Mouse (Mus musculus): Measurements from ENCODE around the gene AW549877. TPM values are rescaled to one million over a fixed set of nuclear protein-coding genes. Genes with fewer than 3 reads are reported as not detected.

The AW549877 gene
- polyA plus RNA-seq (2015; fragmentation: Nextera tagmentation; extraction: Ambion mirVana) = 38.3 and 40.5 TPM in 2 replicates

DNA sequence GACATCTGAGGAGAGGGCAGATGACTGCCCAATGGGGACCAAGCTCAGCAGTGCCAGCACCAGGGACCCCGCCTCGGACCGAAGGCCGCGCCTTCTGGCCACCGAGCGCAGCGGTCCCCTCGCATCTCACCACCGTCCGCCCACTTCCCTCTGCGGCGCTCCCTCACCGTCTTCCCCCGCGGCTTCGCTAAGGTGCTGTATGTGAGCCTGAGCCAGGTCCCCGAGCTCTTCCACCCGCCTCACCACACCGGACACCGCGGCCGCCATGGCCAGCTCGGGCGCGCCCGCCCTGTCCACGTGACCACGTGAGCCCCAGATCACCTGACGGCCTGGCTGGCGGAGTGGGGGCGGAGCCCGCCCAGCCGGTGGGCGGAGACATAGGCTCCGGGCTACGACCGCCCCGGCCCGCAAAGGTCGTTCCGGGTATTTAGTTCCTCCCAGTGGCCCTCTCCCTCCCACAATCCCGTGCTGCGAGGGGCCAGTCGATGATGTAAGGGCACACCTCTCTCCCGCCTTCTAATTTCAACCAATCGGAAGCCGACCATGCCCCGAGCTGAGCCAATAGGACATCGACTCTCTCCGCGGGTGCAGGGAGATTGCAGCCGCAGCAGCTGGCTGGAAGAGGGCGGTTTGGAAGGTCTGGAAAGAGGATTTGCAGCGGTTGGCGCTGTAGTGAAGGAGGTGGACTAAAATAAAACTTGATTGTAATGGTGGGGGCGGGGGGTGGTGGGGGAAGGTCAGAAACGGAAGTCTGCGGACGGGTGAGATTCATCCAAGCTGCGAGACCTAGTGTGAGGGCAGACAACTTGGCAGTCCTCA, at the start of gene AW549877:
Gene AW549877, minus strand, starts transcription at position 297 of the 819 bp plus-strand sequence.
- peak; percentile 100 for ATAC-seq (ENCODE audit: low FRiP score, low read depth)
- Histone ChIP-seq H3K4me3 (peak within 1 kb of the TSS; percentile 62), H3K27ac (replicated peaks) (peak within 1 kb of the TSS; percentile 89), H3K9ac (peak within 1 kb of the TSS; percentile 68), H3K9me3 (no peaks in the 10 kb centered on the region), H3K27me3 (no peaks in the 10 kb centered on the region), H3K36me3 (peaks cover 12% of the 10 kb centered on the region), H3K4me2 (peak within 1 kb of the TSS; percentile 87), H3K4me1 (replicated peaks) (peaks cover 20% of the 10 kb centered on the region)
- under 1% methylated on average over 55 of the region's 61 CpGs for WGBS

GRCm38 (mm10) chr15:4043032-4043471, 47.5 kb upstream of the AW549877 start:
- Histone ChIP-seq H3K4me2 (no peak overlapping the region), H3K36me3 (peaks cover 26% of the 10 kb centered on the region), H3K27ac (replicated peaks) (no peak overlapping the region), H3K4me1 (replicated peaks) (no peaks in the 10 kb centered on the region), H3K4me3 (no peak overlapping the region), H3K9ac (no peak overlapping the region), H3K27me3 (no peaks in the 10 kb centered on the region), H3K9me3 (no peaks in the 10 kb centered on the region)
- ATAC-seq (ENCODE audit: low FRiP score, low read depth) = no peak
- WGBS = 32% methylated on average over 4 of the region's 4 CpGs

- no peak overlapping the region for H3K9ac ChIP-seq
- ATAC-seq (ENCODE audit: low FRiP score, low read depth) = no peak
- no peaks in the 10 kb centered on the region for H3K9me3 ChIP-seq
- no peak overlapping the region for H3K27ac ChIP-seq (replicated peaks)
- H3K4me3 ChIP-seq = no peak overlapping the region
- H3K4me1 ChIP-seq (replicated peaks) = no peaks in the 10 kb centered on the region
- 74% methylated on average over 3 of the region's 3 CpGs for WGBS
- no peaks in the 10 kb centered on the region for H3K27me3 ChIP-seq
- H3K36me3 ChIP-seq = peaks cover 28% of the 10 kb centered on the region
- H3K4me2 ChIP-seq = no peak overlapping the region
Measured at GRCm38 (mm10) chr15:4042423-4042822, 46.9 kb upstream of the AW549877 start.

GRCm38 (mm10) chr15:4033168-4034004, 37.8 kb upstream of the AW549877 start:
- Histone ChIP-seq H3K4me1 (replicated peaks) (peaks cover 6% of the 10 kb centered on the region), H3K4me2 (no peak overlapping the region), H3K9me3 (no peaks in the 10 kb centered on the region), H3K9ac (no peak overlapping the region), H3K27ac (replicated peaks) (no peak overlapping the region), H3K36me3 (peaks cover 29% of the 10 kb centered on the region), H3K27me3 (no peaks in the 10 kb centered on the region), H3K4me3 (no peak overlapping the region)
- ATAC-seq (ENCODE audit: low FRiP score, low read depth) = no peak
- 90% methylated on average over 3 of the region's 3 CpGs for WGBS

DNA sequence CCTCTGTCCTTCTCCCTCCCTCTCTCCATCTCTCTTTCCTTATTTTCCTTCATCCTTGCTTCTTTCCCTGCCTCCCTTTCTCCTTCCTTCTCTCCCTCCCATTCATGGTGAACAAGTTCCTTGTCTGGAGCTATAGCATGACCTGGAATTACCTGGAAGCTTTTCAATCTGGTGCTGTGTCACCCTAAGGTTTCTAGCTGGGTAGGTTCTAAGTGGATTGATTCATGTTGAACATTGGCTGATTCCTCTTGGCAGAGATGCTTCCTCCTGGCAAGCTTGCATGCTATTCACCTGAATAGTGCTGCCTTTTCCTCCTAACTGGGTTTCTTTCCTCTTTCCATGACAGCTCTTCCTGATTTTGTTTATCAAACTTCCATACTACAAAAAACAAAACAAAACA, 33.4 kb upstream of the AW549877 start:
- ATAC-seq (ENCODE audit: low FRiP score, low read depth) = no peak
- Histone ChIP-seq H3K4me2 (no peak overlapping the region), H3K36me3 (no peaks in the 10 kb centered on the region), H3K27ac (replicated peaks) (no peak overlapping the region), H3K4me1 (replicated peaks) (peaks cover 24% of the 10 kb centered on the region), H3K9me3 (no peaks in the 10 kb centered on the region), H3K9ac (no peak overlapping the region), H3K4me3 (no peak overlapping the region), H3K27me3 (no peaks in the 10 kb centered on the region)

GRCm38 (mm10) chr15:4028411-4028700, 32.8 kb upstream of the AW549877 start:
- no peak overlapping the region for H3K4me3 ChIP-seq
- WGBS = 78% methylated on average over 6 of the region's 6 CpGs

GRCm38 (mm10) chr15:4027671-4028410, 32.3 kb upstream of the AW549877 start:
- Histone ChIP-seq H3K4me3 (peak overlapping the region; percentile 84), H3K27me3 (no peaks in the 10 kb centered on the region), H3K4me1 (replicated peaks) (peaks cover 24% of the 10 kb centered on the region), H3K36me3 (no peaks in the 10 kb centered on the region), H3K9ac (peak overlapping the region; percentile 93), H3K4me2 (peak overlapping the region; percentile 61), H3K27ac (replicated peaks) (peak overlapping the region; percentile 97), H3K9me3 (no peaks in the 10 kb centered on the region)
- ATAC-seq (ENCODE audit: low FRiP score, low read depth) = 0 out of 2 replicates have a peak, but pooled peaks have one; percentile 4
- 11% methylated on average over 6 of the region's 6 CpGs for WGBS

More at GRCm38 (mm10) chr15:4028411-4028700, 32.8 kb upstream of the AW549877 start:
- peaks cover 24% of the 10 kb centered on the region for H3K4me1 ChIP-seq (replicated peaks)
- H3K27ac ChIP-seq (replicated peaks) = no peak overlapping the region
- H3K9me3 ChIP-seq = no peaks in the 10 kb centered on the region
- ATAC-seq (ENCODE audit: low FRiP score, low read depth) = no peak
- peak overlapping the region; percentile 61 for H3K4me2 ChIP-seq
- no peaks in the 10 kb centered on the region for H3K27me3 ChIP-seq
- no peaks in the 10 kb centered on the region for H3K36me3 ChIP-seq
- no peak overlapping the region for H3K9ac ChIP-seq

- H3K9me3 ChIP-seq = no peaks in the 10 kb centered on the region
- H3K4me1 ChIP-seq (replicated peaks) = peaks cover 24% of the 10 kb centered on the region
- no peaks in the 10 kb centered on the region for H3K36me3 ChIP-seq
- WGBS = 0% methylated on average over 65 of the region's 65 CpGs
- H3K9ac ChIP-seq = peak overlapping the region; percentile 93
- H3K27ac ChIP-seq (replicated peaks) = peak overlapping the region; percentile 97
- ATAC-seq (ENCODE audit: low FRiP score, low read depth) = peak; percentile 86
- H3K27me3 ChIP-seq = no peaks in the 10 kb centered on the region
- peak overlapping the region; percentile 84 for H3K4me3 ChIP-seq
- H3K4me2 ChIP-seq = peak overlapping the region; percentile 61
Measured at GRCm38 (mm10) chr15:4026831-4027584, 31.5 kb upstream of the AW549877 start.

- no peaks in the 10 kb centered on the region for H3K36me3 ChIP-seq
- peaks cover 24% of the 10 kb centered on the region for H3K4me1 ChIP-seq (replicated peaks)
- no peaks in the 10 kb centered on the region for H3K9me3 ChIP-seq
- under 1% methylated on average over 45 of the region's 45 CpGs for WGBS
- peak within 1 kb of the TSS; percentile 97 for H3K27ac ChIP-seq (replicated peaks)
- ATAC-seq (ENCODE audit: low FRiP score, low read depth) = peak; percentile 97
- peak within 1 kb of the TSS; percentile 84 for H3K4me3 ChIP-seq
- peak within 1 kb of the TSS; percentile 93 for H3K9ac ChIP-seq
- H3K4me2 ChIP-seq = peak within 1 kb of the TSS; percentile 61
- no peaks in the 10 kb centered on the region for H3K27me3 ChIP-seq
Measured at GRCm38 (mm10) chr15:4026231-4026773, 30.8 kb upstream of the AW549877 start, which contains the start of gene Oxct1. TSS of gene Oxct1 (plus strand) at chr15:4026383.

DNA sequence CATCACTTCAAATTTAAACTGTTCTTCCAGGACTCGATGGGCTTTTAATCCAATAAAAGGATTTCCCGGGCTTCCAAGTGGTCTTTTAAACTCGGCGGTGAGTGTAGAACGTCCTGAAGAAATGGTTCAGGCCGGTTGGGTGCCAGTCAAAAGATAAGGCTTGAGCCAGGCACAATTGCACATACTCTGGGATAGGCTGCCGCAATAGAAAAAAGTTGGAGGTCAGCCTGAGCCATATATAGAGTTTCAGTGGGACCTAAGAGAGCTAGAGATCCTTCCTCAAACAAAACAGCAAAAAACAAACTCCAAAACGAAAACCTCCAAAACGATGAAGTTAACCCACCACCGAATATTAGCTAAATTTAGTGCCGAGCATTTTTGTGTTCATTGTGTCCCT, 30.0 kb upstream of the AW549877 start:
- Histone ChIP-seq H3K9ac (no peak overlapping the region), H3K36me3 (no peaks in the 10 kb centered on the region), H3K27ac (replicated peaks) (0 out of 2 replicates have a peak overlapping the region, but pooled peaks have one; percentile 97), H3K4me3 (peak overlapping the region; percentile 84; the same call in 1 of the 2 replicates), H3K4me2 (peak overlapping the region; percentile 61), H3K4me1 (replicated peaks) (peaks cover 24% of the 10 kb centered on the region), H3K27me3 (no peaks in the 10 kb centered on the region), H3K9me3 (no peaks in the 10 kb centered on the region)
- 73% methylated on average over 11 of the region's 11 CpGs for WGBS
- no peak for ATAC-seq (ENCODE audit: low FRiP score, low read depth)
